Mouse (Mus musculus) thymus, adult 2 months (tissue): ENCODE data around the gene Faf2.

Experiments
- CTCF ChIP-seq: fragments of 200-500 bp; IDR thresholded peaks from 2 replicates; pipeline ENCODE4 v1.5.1; 2012; ENCODE audit warnings: mild to moderate bottlenecking, control low read depth, low read length, moderate library complexity, borderline replicate concordance; ENCODE audit not compliant: control insufficient read depth, poor library complexity, insufficient read depth; ENCODE audit errors: extremely low read depth
- POLR2A ChIP-seq: fragments of 200-500 bp; IDR thresholded peaks from 2 replicates; pipeline ENCODE4 v1.6.1; 2012; ENCODE audit warnings: mild to moderate bottlenecking, low read length, control low read depth, moderate library complexity; ENCODE audit not compliant: control insufficient read depth, poor library complexity, insufficient read depth; ENCODE audit errors: extremely low read depth

GRCm38 (mm10) chr13:54664509-54664908 lies 42.9 kb downstream of the Faf2 start:
- no peak for TF ChIP-seq CTCF
- no peak for TF ChIP-seq POLR2A
